Mouse (Mus musculus) heart, embryonic 12.5 days (tissue): ENCODE data around the gene Pank3. TPM values are rescaled to one million over a fixed set of nuclear protein-coding genes. Genes with fewer than 3 reads are reported as not detected.
A peak's percentile ranks its signal among the peaks of the same experiment; 100 is the strongest.
"Not testable (repeated sequence)": the region's sequence is repeated elsewhere in the genome, so short reads cannot be mapped to it uniquely, and the experiment has no call there.

Source experiments
- ATAC-seq: fragments of 200-750 bp; cut with Nextera tagmentation; 2 replicates; pipeline ENCODE4 v1.8.0; 2017; ENCODE audit warnings: moderate TSS enrichment, moderate library complexity; ENCODE audit not compliant: insufficient number of reproducible peaks, low FRiP score
- H3K27ac ChIP-seq: fragments of 300-500 bp; sonication (generic); 2 replicates; pipeline ENCODE4 v1.5.1; 2016; ENCODE audit warnings: mild to moderate bottlenecking, moderate library complexity; ENCODE audit not compliant: poor library complexity, severe bottlenecking
- H3K27me3 ChIP-seq: fragments of 300-500 bp; sonication (generic); replicated peaks from 2 replicates; pipeline ENCODE4 v1.6.1; 2016; ENCODE audit warnings: mild to moderate bottlenecking, moderate library complexity
- H3K36me3 ChIP-seq: fragments of 300-500 bp; sonication (generic); 2 replicates; pipeline ENCODE4 v1.6.1; 2016; ENCODE audit warnings: mild to moderate bottlenecking, moderate library complexity
- H3K4me1 ChIP-seq: fragments of 300-500 bp; sonication (generic); replicated peaks from 2 replicates; pipeline ENCODE4 v1.6.1; 2016; ENCODE audit warnings: mild to moderate bottlenecking
- H3K4me2 ChIP-seq: fragments of 300-500 bp; sonication (generic); 2 replicates; pipeline ENCODE4 v1.6.1; 2016; ENCODE audit warnings: mild to moderate bottlenecking, moderate library complexity
- H3K4me3 ChIP-seq: fragments of 300-500 bp; sonication (generic); 2 replicates; pipeline ENCODE4 v1.5.1; 2016; ENCODE audit warnings: mild to moderate bottlenecking
- H3K9ac ChIP-seq: fragments of 300-500 bp; sonication (generic); 2 replicates; pipeline ENCODE4 v1.6.1; 2016; ENCODE audit warnings: mild to moderate bottlenecking, moderate library complexity
- H3K9me3 ChIP-seq: fragments of 300-500 bp; sonication (generic); replicated peaks from 2 replicates; pipeline ENCODE4 v1.6.1; 2016; ENCODE audit warnings: mild to moderate bottlenecking, moderate library complexity
- WGBS: fragments of 180-500 bp; shearing (Covaris S2); methylation state at CpG from one replicate; pipeline ENCODE4 v1.1.7; 2016; 5-methylcytosine and 5-hydroxymethylcytosine counted together
- polyA plus RNA-seq: library from polyadenylated mRNA; unstranded; fragments of >200 nt; fragmentation: Nextera tagmentation; extraction: Ambion mirVana; gene quantifications from 2 replicates; pipeline ENCODE4 v1.2.1, GENCODE M21; 2016

Pank3 gene
- polyA plus RNA-seq, 1 experiment from 2014 or later = 15.0 TPM

DNA sequence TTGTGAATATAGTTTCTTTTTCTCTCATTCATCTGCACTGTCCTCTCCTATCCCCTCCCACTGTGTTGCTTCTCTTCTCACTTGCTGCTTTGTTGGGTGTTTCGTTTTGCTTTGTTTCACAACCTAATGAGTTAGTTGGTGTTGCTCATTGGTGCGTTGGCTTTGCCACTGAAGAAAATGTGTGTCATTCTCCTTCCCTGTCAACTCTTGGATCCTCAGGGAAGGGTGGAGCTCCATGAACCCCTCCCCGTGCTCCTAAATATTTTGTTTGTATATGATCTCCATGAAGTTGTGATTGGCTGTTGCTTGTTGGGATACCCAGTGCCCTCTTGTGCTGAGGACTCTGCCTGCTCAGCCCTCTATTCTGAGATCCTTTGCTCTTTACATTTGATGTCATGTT lies 11.1 kb downstream of the Pank3 start:
- Histone ChIP-seq H3K4me1 (no peaks in the 10 kb centered on the region), H3K4me2 (no peak overlapping the region), H3K9ac (no peak overlapping the region), H3K27me3 (no peaks in the 10 kb centered on the region), H3K27ac (no peak overlapping the region), H3K4me3 (no peak overlapping the region), H3K9me3 (0 out of 2 replicates have a peak, but pooled peaks cover 2% of the 10 kb centered on the region), H3K36me3 (peaks cover 79% of the 10 kb centered on the region)
- whole genome bisulfite sequencing = 78% methylated on average over 3 of the region's 3 CpGs
- no peak for ATAC-seq

DNA sequence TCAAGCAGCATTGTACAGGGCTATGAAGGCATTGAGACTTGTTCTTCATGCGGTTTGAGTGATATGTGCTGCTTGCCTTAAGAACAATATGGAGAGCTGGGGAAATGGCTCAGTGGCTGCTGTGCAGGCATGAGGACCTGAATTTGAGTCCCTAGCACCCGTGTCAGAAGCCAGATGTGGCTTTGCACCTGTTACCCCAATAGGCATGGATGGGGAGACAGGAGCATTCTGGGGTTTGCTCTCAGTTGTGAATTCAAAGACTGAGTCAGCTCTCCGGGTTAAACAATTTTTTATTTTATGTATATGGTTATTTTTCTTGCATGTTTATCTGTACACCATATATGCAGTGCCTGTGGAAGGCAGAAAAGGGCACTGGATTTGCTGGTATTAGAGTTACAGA lies 13.2 kb downstream of the Pank3 start:
- no peaks in the 10 kb centered on the region for H3K9me3 ChIP-seq
- no peak overlapping the region for H3K4me3 ChIP-seq
- H3K4me2 ChIP-seq = no peak overlapping the region
- H3K36me3 ChIP-seq = peaks cover 71% of the 10 kb centered on the region
- no peaks in the 10 kb centered on the region for H3K27me3 ChIP-seq
- no peak overlapping the region for H3K9ac ChIP-seq
- no peak overlapping the region for H3K27ac ChIP-seq
- no peaks in the 10 kb centered on the region for H3K4me1 ChIP-seq
- WGBS = 95% methylated on average over 3 of the region's 3 CpGs
- no peak for ATAC-seq

DNA sequence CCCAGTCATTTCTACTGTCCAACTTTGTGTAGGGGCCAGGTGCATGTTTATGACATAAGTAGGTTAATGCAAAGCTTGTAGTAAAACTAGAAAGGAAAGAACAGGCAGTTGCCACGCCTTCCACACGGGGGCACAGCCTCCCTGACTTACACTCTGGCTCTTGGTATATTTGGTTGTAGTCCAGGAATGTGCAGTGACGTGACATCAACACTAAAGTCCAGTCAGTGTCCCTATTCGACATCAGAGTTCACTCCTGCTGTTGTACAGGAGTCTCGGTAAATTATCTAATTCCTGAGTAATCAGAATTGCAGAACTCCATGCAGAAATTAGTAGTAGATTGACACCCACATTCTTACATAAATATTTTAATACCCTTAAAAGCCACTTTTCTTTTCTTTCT lies 13.8 kb downstream of the Pank3 start:
- Histone ChIP-seq H3K4me1 (no peaks in the 10 kb centered on the region), H3K4me2 (no peak overlapping the region), H3K4me3 (no peak overlapping the region), H3K27me3 (no peaks in the 10 kb centered on the region), H3K9me3 (no peaks in the 10 kb centered on the region), H3K36me3 (peaks cover 65% of the 10 kb centered on the region), H3K9ac (no peak overlapping the region), H3K27ac (no peak overlapping the region)
- WGBS = 87% methylated on average over 5 of the region's 5 CpGs
- no peak for ATAC-seq

DNA sequence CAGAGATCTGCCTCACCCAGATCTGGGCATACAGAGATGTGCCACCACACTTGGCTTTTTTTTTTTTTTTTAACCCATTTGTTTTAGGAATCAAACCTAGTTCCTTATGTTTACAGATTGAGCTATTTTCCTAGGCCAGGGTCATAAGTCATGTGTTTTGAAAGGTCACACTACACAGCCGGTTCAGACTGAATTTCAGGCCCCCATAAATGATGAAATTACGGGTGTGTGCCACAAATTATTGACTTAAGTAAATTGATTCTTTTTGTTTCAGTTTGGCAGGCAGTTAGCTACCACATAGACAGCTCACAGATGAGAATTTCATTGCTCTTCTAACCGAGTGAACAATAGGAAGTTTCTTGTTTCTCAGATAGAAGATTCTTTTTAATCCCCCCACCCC lies 14.7 kb downstream of the Pank3 start:
- Histone ChIP-seq H3K27ac (no peak overlapping the region), H3K36me3 (peaks cover 60% of the 10 kb centered on the region), H3K4me2 (no peak overlapping the region), H3K9me3 (no peaks in the 10 kb centered on the region), H3K9ac (no peak overlapping the region), H3K4me3 (no peak overlapping the region), H3K4me1 (no peaks in the 10 kb centered on the region), H3K27me3 (no peaks in the 10 kb centered on the region)
- ATAC-seq = no peak
- 97% methylated on average over 3 of the region's 3 CpGs for WGBS

DNA sequence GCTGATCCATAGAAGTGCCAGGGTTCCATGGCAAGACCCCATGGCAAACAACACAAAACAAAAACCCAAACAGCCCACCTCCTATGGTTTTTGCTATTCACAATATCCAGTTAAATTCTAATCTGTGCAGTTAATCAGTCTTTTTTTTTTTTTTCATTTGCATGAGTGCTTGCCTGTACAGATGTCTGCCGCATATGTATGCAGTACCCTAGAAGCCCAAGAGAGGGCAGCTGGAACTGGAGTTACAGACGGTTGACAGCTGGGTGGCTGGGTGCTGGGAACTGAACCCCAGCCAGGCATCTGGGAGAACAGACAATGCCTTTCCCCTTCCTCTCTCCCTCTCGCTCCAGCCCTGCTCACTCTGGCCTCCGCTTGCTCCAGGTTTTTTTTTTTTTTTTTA lies 15.3 kb downstream of the Pank3 start:
- H3K4me3 ChIP-seq = no peak overlapping the region
- WGBS = 92% methylated on average over 4 of the region's 4 CpGs

DNA sequence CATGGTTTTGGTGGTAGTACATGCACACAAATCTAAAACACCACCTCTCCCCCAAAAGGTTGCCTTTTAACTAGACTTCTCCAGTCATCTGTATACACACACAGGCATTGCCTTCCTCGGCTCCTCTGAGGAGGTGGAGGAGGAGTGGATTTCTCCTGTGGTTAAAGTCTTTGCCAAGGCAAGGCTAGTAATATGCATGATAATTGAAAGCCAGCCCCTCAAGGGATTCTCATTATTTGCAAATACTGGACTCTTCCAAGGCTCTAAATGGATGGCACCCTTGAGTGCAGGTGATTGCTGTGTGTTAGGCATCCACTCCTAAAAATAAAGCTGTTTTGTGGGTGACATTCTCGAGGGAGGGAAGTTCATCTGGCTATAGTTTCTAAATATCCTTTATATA lies 19.2 kb downstream of the Pank3 start:
- WGBS = 84% methylated on average over 2 of the region's 2 CpGs

More for the DNA sequence above, 15.3 kb downstream of the Pank3 start:
- ATAC-seq = no peak
- Histone ChIP-seq H3K27ac (no peak overlapping the region), H3K9me3 (no peaks in the 10 kb centered on the region), H3K27me3 (no peaks in the 10 kb centered on the region), H3K4me2 (no peak overlapping the region), H3K9ac (no peak overlapping the region), H3K36me3 (peaks cover 54% of the 10 kb centered on the region), H3K4me1 (no peaks in the 10 kb centered on the region)

DNA sequence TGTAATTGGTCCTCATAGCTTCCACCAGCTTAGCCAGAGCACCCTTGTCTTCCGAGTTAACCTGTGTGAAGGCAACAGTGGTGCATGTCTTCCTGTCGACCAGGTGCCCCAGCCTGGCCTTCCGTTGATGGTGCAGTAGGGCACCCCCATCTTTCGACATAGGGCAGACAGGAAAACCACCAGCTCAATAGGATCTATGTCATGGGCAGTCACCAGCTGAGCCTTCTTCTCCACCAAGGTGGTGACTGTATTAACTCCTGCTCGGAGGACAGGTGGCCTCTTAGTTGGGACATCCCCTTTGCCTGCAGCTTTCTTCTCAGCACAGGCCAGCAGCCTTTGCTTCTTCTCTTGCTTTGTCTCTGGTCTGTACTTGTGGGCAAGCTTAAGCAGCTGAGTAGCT lies 23.5 kb downstream of the Pank3 start:
- not testable (repeated sequence) for ATAC-seq, H3K4me2 ChIP-seq, H3K9ac ChIP-seq, H3K4me3 ChIP-seq, H3K27ac ChIP-seq, H3K4me1 ChIP-seq, H3K9me3 ChIP-seq
- H3K27me3 ChIP-seq = peaks cover 34% of the 10 kb centered on the region
- 74% methylated on average over 5 of the region's 5 CpGs for WGBS
- H3K36me3 ChIP-seq = peaks cover 17% of the 10 kb centered on the region

More for the DNA sequence above, 19.2 kb downstream of the Pank3 start:
- no peaks in the 10 kb centered on the region for H3K9me3 ChIP-seq
- no peak overlapping the region for H3K4me2 ChIP-seq
- ATAC-seq = no peak
- peaks cover 42% of the 10 kb centered on the region for H3K36me3 ChIP-seq
- H3K4me1 ChIP-seq = no peaks in the 10 kb centered on the region
- no peak overlapping the region for H3K27ac ChIP-seq
- no peaks in the 10 kb centered on the region for H3K27me3 ChIP-seq
- no peak overlapping the region for H3K4me3 ChIP-seq
- H3K9ac ChIP-seq = no peak overlapping the region

DNA sequence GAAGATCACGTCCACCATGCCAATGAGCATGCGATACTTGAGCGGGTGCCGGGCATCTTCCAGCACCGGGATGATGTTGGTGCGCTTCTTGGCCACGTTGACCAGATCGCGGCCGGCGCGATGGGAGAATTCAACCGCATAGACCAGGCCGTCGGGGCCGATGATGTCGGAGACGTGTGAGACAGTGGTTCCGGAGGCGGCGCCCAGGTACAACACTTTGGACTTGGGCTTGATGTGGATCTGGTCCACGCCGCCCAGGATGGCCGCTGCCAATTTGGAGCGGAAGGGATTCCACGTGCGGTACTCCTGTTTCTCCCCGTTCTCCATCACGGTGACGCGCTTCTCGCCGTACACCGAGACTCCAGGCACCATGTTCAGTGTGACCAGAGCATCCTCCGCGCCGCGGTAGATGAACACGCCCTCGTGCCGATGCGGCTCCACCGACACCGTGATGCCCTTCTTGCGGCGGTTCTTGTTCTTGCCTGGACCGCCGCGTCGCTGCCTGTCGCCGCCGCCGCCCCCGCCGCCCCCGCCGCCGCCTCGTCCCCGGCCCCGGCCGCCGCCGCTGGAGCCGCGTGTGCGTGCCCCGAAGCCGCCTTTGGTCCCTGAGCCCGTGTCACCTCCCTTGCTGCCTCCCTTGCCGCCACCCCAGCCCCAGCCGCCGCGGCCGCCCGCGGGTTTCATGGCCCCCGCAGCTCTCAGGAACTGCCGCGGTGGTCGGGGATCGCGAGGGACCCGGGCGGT lies 28.6 kb downstream of the Pank3 start:
- peaks cover 58% of the 10 kb centered on the region for H3K27me3 ChIP-seq
- peak overlapping the region; percentile 44 for H3K4me3 ChIP-seq
- H3K4me2 ChIP-seq = peak overlapping the region; percentile 73
- peaks cover 10% of the 10 kb centered on the region for H3K4me1 ChIP-seq
- H3K36me3 ChIP-seq = no peaks in the 10 kb centered on the region
- no peaks in the 10 kb centered on the region for H3K9me3 ChIP-seq
- H3K27ac ChIP-seq = no peak overlapping the region
- no peak for ATAC-seq
- 4% methylated on average over 85 of the region's 86 CpGs for WGBS
- H3K9ac ChIP-seq = no peak overlapping the region

DNA sequence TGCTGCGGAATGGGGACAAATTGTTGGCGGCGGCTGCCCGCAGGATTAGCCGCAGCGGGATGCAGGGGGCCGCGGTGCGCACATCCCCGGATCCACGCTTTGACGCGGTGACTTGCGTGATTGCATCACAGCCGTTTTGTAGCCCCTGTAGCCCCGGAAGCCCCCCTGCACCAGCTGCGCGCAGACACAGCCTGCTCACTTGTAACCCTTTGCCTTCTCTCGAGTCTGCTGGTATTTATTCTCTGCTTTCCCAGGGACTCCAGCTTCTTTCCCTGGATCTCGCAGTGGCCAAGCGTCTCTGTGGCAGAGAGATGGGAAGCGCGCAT lies 29.2 kb downstream of the Pank3 start:
- Histone ChIP-seq H3K36me3 (no peaks in the 10 kb centered on the region), H3K4me2 (peak overlapping the region; percentile 73), H3K9ac (no peak overlapping the region), H3K4me1 (peaks cover 10% of the 10 kb centered on the region), H3K27me3 (peaks cover 58% of the 10 kb centered on the region), H3K4me3 (peak overlapping the region; percentile 44), H3K27ac (no peak overlapping the region), H3K9me3 (no peaks in the 10 kb centered on the region)
- 4% methylated on average over 23 of the region's 23 CpGs for WGBS
- no peak for ATAC-seq

DNA sequence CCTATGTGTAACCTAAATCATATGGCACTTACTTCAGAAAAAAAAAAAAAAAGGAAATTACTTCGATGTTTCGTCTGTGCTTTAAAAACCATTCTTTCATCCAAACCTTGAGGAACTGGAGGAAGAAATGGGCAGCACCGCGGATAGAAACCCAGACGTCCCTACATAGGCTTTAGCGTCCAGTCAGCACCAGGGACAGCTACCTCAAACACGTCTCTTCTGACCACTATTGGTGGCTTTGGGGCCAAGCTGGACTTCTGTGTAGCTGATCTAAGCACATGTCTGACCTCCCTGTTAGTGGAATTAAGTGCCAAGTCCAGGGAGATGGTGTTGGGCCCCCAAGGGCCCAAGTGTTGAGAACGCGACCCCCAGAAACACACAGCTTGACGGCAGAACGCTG lies 29.6 kb downstream of the Pank3 start, which contains the start of gene Fbll1:
Gene Fbll1 (minus strand): TSS at position 11 of the 400 bp plus-strand sequence.
- Histone ChIP-seq H3K4me2 (peak within 1 kb of the TSS; percentile 73), H3K27me3 (peaks cover 58% of the 10 kb centered on the region), H3K9me3 (no peaks in the 10 kb centered on the region), H3K4me3 (peak within 1 kb of the TSS; percentile 44), H3K4me1 (peaks cover 10% of the 10 kb centered on the region), H3K36me3 (no peaks in the 10 kb centered on the region), H3K27ac (no peak within 1 kb of the TSS), H3K9ac (no peak within 1 kb of the TSS)
- ATAC-seq = no peak
- 18% methylated on average over 11 of the region's 11 CpGs for WGBS

DNA sequence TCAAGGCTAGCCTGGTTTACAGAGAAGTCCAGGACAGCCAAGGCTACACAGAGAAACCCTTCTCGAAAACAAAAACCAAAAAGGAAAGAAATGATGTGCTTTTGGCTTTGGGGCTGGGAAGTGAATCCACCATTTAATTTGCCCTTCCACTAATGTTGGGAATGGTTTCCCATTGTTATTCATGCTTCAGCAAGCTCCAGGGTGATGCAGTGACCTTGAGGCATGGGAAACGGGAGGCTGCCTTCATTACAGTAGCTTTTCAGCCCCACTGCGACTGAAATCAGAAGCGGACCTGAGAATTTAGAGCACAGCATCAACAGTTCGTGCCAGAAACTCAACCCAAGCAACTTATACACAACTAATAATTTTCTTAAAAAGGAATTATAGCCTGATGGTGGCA lies 32.0 kb downstream of the Pank3 start:
- H3K27ac ChIP-seq = no peak overlapping the region
- no peak overlapping the region for H3K4me3 ChIP-seq
- H3K27me3 ChIP-seq = peaks cover 39% of the 10 kb centered on the region
- no peak overlapping the region for H3K4me2 ChIP-seq
- H3K9ac ChIP-seq = no peak overlapping the region
- WGBS = 70% methylated on average over 5 of the region's 5 CpGs
- H3K9me3 ChIP-seq = no peaks in the 10 kb centered on the region
- no peak for ATAC-seq
- no peaks in the 10 kb centered on the region; the same call in 1 of the 2 replicates for H3K36me3 ChIP-seq
- peaks cover 10% of the 10 kb centered on the region for H3K4me1 ChIP-seq

DNA sequence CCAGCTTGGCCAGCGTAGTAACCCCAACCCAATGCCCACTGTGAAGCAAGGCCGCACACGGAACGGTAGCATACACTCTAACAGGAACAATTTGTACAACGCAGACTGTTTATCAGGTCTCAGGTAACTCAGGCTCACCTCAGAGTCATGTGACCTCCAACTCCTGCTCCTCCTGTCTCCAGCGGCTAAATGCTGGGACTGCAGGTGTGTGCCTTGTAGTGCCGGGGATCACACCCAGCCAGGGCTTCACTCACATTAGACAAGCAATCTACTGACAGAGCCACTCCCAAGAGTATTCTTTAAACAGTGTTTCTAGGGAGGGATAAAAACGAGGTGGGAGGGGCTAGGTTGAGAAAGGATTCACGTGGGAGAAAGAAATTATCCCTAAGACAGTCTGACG lies 42.2 kb downstream of the Pank3 start:
- H3K4me1 ChIP-seq = no peaks in the 10 kb centered on the region
- ATAC-seq = no peak
- H3K27ac ChIP-seq = no peak overlapping the region
- WGBS = 87% methylated on average over 10 of the region's 10 CpGs
- no peaks in the 10 kb centered on the region for H3K9me3 ChIP-seq
- H3K27me3 ChIP-seq = no peaks in the 10 kb centered on the region
- H3K4me2 ChIP-seq = no peak overlapping the region
- H3K9ac ChIP-seq = no peak overlapping the region
- H3K4me3 ChIP-seq = no peak overlapping the region
- H3K36me3 ChIP-seq = peaks cover 96% of the 10 kb centered on the region
